Mouse (Mus musculus) gastrocnemius, postnatal 25 days (tissue): ENCODE data around the gene Ugt2b36. TPM values are rescaled to one million over a fixed set of nuclear protein-coding genes. Genes with fewer than 3 reads are reported as not detected.
"Not testable (repeated sequence)": the region's sequence is repeated elsewhere in the genome, so short reads cannot be mapped to it uniquely, and the experiment has no call there.

Experiments used
- DNase-seq: peaks from one replicate; pipeline ENCODE4 v3.0.0; 2022
- long read RNA-seq, 2 experiments: library from polyadenylated mRNA; stranded (forward); transcript quantifications; one replicate each; pipeline ENCODE4 v2.0.0; 2021
- total RNA-seq, 2 experiments: library from RNA; stranded (reverse); gene quantifications; 1 replicate in 1 of 2; 2 replicates in 1 of 2; pipeline ENCODE4 v1.2.3; 2021

The Ugt2b36 gene
- not detected for total RNA-seq
- long read RNA-seq, experiment 1: 0 reads
- long read RNA-seq, experiment 2: 0 reads

- no peak for DNase-seq
Measured at GRCm38 (mm10) chr5:87092346-87093027, at the start of gene Ugt2b36. TSS of gene Ugt2b36 (minus strand) at chr5:87092555.

- not testable (repeated sequence) for DNase-seq
Measured at GRCm38 (mm10) chr5:87140196-87140595, 47.8 kb upstream of the Ugt2b36 start, which contains the start of gene Ugt2b5. TSS of gene Ugt2b5 (minus strand) at chr5:87140318.

GRCm38 (mm10) chr5:87103697-87104096 is 11.3 kb upstream of the Ugt2b36 start:
- not testable (repeated sequence) for DNase-seq

GRCm38 (mm10) chr5:87091111-87091510 is 1.2 kb downstream of the Ugt2b36 start:
- no peak for DNase-seq

- DNase-seq: no peak
Measured at GRCm38 (mm10) chr5:87089264-87089663, 3.1 kb downstream of the Ugt2b36 start.

GRCm38 (mm10) chr5:87086269-87086668 is 6.1 kb downstream of the Ugt2b36 start:
- no peak for DNase-seq

- no peak for DNase-seq
Measured at GRCm38 (mm10) chr5:87030624-87031023, 61.7 kb downstream of the Ugt2b36 start.

GRCm38 (mm10) chr5:87027359-87027758 is 65.0 kb downstream of the Ugt2b36 start:
- no peak for DNase-seq

Other genes starting within 250 kb of the Ugt2b36 start
- gene Ugt2b34, start 185.6 kb downstream of the Ugt2b36 start, total RNA-seq: not detected
- not detected for gene Ugt2b1, start 166.0 kb downstream of the Ugt2b36 start, total RNA-seq
- gene Ugt2b35, start 91.7 kb downstream of the Ugt2b36 start, total RNA-seq: not detected
- not detected for gene Ugt2b5, start 47.8 kb upstream of the Ugt2b36 start, total RNA-seq
- gene Ugt2b37, start 162.2 kb upstream of the Ugt2b36 start, total RNA-seq: not detected
- gene Ugt2a3, start 244.6 kb upstream of the Ugt2b36 start, total RNA-seq: not detected